Mouse (Mus musculus): ENCODE data around the gene Jmjd1c.

- TF ChIP-seq POLR2A (IDR thresholded peaks at IDR 0.05; ENCODE audit: extremely low read depth, insufficient read depth, low read length) (no peak), CTCF (IDR thresholded peaks at IDR 0.05; ENCODE audit: extremely low read depth, insufficient read depth, low read length) (no peak)
These were observed 27.8 kb downstream of the Jmjd1c start for GRCm38 (mm10) chr10:67123756-67124155.
